Mouse (Mus musculus) limb, embryonic 13.5 days (tissue): ENCODE data around the gene Iqca. TPM values are rescaled to one million over a fixed set of nuclear protein-coding genes. Genes with fewer than 3 reads are reported as not detected.

Experiments used
- ATAC-seq: fragments of 200-750 bp; cut with Nextera tagmentation; 2 replicates; pipeline ENCODE4 v1.8.0; 2017; ENCODE audit warnings: low read depth, moderate number of reproducible peaks, moderate TSS enrichment; ENCODE audit not compliant: low FRiP score
- H3K27ac ChIP-seq: fragments of 300-500 bp; sonication (generic); 2 replicates; pipeline ENCODE4 v1.5.1; 2015; ENCODE audit warnings: inconsistent platforms, mild to moderate bottlenecking, moderate library complexity
- H3K27me3 ChIP-seq: fragments of 300-500 bp; sonication (generic); 2 replicates; pipeline ENCODE4 v1.6.1; 2015; ENCODE audit warnings: mild to moderate bottlenecking, inconsistent platforms
- H3K36me3 ChIP-seq: fragments of 300-500 bp; sonication (generic); 2 replicates; pipeline ENCODE4 v1.6.1; 2015; ENCODE audit warnings: inconsistent platforms, mild to moderate bottlenecking, moderate library complexity
- H3K4me1 ChIP-seq: fragments of 300-500 bp; sonication (generic); 2 replicates; pipeline ENCODE4 v1.6.1; 2015; ENCODE audit warnings: inconsistent platforms
- H3K4me2 ChIP-seq: fragments of 300-500 bp; sonication (generic); replicated peaks from 2 replicates; pipeline ENCODE4 v1.6.1; 2015; ENCODE audit warnings: inconsistent platforms, mild to moderate bottlenecking, moderate library complexity
- H3K4me3 ChIP-seq: fragments of 300-500 bp; sonication (generic); 2 replicates; pipeline ENCODE4 v1.5.1; 2015; ENCODE audit warnings: moderate library complexity, mild to moderate bottlenecking, inconsistent platforms
- H3K9ac ChIP-seq: fragments of 300-500 bp; sonication (generic); 2 replicates; pipeline ENCODE4 v1.6.1; 2015; ENCODE audit warnings: mild to moderate bottlenecking, inconsistent platforms
- H3K9me3 ChIP-seq: fragments of 300-500 bp; sonication (generic); 2 replicates; pipeline ENCODE4 v1.6.1; 2016; ENCODE audit warnings: inconsistent platforms
- WGBS: fragments of 180-500 bp; shearing (Covaris S2); methylation state at CpG from one replicate; pipeline ENCODE4 v1.1.7; 2015; 5-methylcytosine and 5-hydroxymethylcytosine counted together
- polyA plus RNA-seq: library from polyadenylated mRNA; unstranded; fragments of >200 nt; fragmentation: Nextera tagmentation; extraction: Ambion mirVana; gene quantifications from 2 replicates; pipeline ENCODE4 v1.2.1, GENCODE M21; 2015

The Iqca gene
- polyA plus RNA-seq, 1 experiment from 2014 or later = 0.10 TPM

GRCm38 (mm10) chr1:90028305-90028704 is 124.9 kb downstream of the Iqca start:
- no peaks in the 10 kb centered on the region for H3K36me3 ChIP-seq
- no peaks in the 10 kb centered on the region; the same call in 1 of the 2 replicates for H3K4me1 ChIP-seq
- H3K9ac ChIP-seq = no peak overlapping the region
- no peaks in the 10 kb centered on the region for H3K9me3 ChIP-seq
- peaks cover 10% of the 10 kb centered on the region; the same call in 1 of the 2 replicates for H3K27me3 ChIP-seq
- WGBS = 27% methylated on average over 2 of the region's 2 CpGs
- no peak overlapping the region for H3K27ac ChIP-seq
- H3K4me2 ChIP-seq = no peak overlapping the region
- no peak for ATAC-seq
- no peak overlapping the region for H3K4me3 ChIP-seq

DNA sequence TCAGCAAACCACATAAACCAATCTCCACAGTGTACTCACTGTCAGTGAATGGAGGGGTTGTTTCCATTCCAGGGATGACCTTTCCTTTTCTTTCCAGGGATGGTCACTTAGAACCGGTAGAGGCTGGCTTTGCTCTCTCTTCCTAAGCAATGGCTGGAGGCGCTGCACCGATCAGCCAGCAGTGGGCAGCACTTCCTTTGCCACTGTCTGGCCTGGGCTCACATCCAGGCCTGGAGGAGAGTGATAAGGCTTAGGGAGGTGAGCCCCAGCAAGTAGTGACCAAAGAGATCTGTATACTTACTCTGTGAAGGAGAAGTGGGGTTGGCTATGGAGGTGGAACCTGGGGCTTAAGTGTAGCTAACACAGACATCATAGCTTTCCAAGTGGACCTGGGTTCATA is 126.3 kb downstream of the Iqca start:
- WGBS = 20% methylated on average over 3 of the region's 3 CpGs

DNA sequence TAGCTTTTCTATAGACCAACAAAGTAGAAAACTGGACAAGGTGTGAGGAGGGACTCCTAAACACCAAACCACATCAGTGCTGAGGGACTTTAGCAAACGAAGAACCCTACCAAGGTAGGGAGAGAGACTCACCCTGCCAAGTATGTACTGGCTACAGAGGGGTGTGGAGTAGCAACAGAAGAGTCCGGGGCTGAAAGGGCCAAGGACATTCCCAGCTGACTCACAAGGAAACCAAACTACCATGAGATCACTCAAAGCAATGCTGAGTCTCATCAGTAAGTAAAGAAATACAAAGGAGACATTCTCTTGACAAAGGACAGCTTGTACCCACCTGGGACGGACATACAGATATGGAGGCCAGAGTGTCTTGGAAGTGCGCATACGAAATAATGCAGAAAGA is 132.9 kb downstream of the Iqca start:
- no peak for ATAC-seq
- Histone ChIP-seq H3K36me3 (no peaks in the 10 kb centered on the region), H3K4me2 (no peak overlapping the region), H3K9ac (no peak overlapping the region), H3K27ac (no peak overlapping the region), H3K9me3 (no peaks in the 10 kb centered on the region), H3K27me3 (peaks cover 5% of the 10 kb centered on the region; the same call in 1 of the 2 replicates), H3K4me1 (no peaks in the 10 kb centered on the region; the same call in 1 of the 2 replicates), H3K4me3 (no peak overlapping the region)
- WGBS = 85% methylated on average over 5 of the region's 5 CpGs

More for the DNA sequence above, 126.3 kb downstream of the Iqca start:
- no peaks in the 10 kb centered on the region for H3K36me3 ChIP-seq
- no peak overlapping the region for H3K4me2 ChIP-seq
- no peak overlapping the region for H3K27ac ChIP-seq
- H3K9me3 ChIP-seq = no peaks in the 10 kb centered on the region
- H3K27me3 ChIP-seq = peaks cover 10% of the 10 kb centered on the region; the same call in 1 of the 2 replicates
- H3K4me3 ChIP-seq = no peak overlapping the region
- H3K9ac ChIP-seq = no peak overlapping the region
- H3K4me1 ChIP-seq = no peaks in the 10 kb centered on the region; the same call in 1 of the 2 replicates
- no peak for ATAC-seq

DNA sequence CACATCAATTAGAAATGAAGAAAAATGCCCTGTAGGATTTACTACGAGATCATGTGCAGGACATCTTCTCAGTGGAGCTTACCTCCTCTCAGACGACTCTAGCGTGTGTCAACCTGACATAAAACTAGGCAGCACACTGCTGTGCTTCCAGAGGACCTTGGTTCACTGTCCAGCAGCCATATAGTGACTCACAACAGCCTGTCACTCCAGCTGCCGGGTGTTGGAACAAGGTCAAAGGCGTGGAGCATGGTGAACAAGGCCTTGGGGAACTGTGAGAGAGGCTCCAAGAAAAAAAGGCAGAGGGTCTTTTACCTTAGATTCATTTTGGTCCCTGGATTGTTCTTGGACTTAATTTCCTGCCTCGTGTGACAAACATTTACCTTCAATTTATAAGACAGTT is 135.1 kb downstream of the Iqca start:
- Histone ChIP-seq H3K4me3 (no peak overlapping the region), H3K27ac (no peak overlapping the region), H3K36me3 (no peaks in the 10 kb centered on the region), H3K27me3 (no peaks in the 10 kb centered on the region), H3K9me3 (no peaks in the 10 kb centered on the region), H3K9ac (no peak overlapping the region), H3K4me1 (no peaks in the 10 kb centered on the region), H3K4me2 (no peak overlapping the region)
- 74% methylated on average over 6 of the region's 6 CpGs for WGBS
- ATAC-seq = no peak

- ATAC-seq = no peak
- Histone ChIP-seq H3K4me1 (no peaks in the 10 kb centered on the region), H3K9me3 (no peaks in the 10 kb centered on the region), H3K36me3 (no peaks in the 10 kb centered on the region), H3K9ac (no peak within 1 kb of the TSS), H3K4me2 (no peak within 1 kb of the TSS), H3K27me3 (peaks cover 3% of the 10 kb centered on the region; the same call in 1 of the 2 replicates), H3K27ac (no peak within 1 kb of the TSS), H3K4me3 (no peak within 1 kb of the TSS)
- 81% methylated on average over 5 of the region's 5 CpGs for WGBS
Measured at GRCm38 (mm10) chr1:90014446-90014845, 138.8 kb downstream of the Iqca start, which contains the start of gene Asb18. Asb18 (minus strand) TSS chr1:90014666.

- no peak overlapping the region for H3K27ac ChIP-seq
- ATAC-seq = no peak
- peaks cover 6% of the 10 kb centered on the region; the same call in 1 of the 2 replicates for H3K27me3 ChIP-seq
- H3K4me2 ChIP-seq = no peak overlapping the region
- H3K4me1 ChIP-seq = no peaks in the 10 kb centered on the region
- WGBS = 83% methylated on average over 5 of the region's 5 CpGs
- H3K36me3 ChIP-seq = no peaks in the 10 kb centered on the region
- H3K9ac ChIP-seq = no peak overlapping the region
- H3K9me3 ChIP-seq = no peaks in the 10 kb centered on the region
- H3K4me3 ChIP-seq = no peak overlapping the region
Measured at GRCm38 (mm10) chr1:90013273-90013672, 139.9 kb downstream of the Iqca start.

- no peaks in the 10 kb centered on the region for H3K9me3 ChIP-seq
- WGBS = 68% methylated on average over 7 of the region's 7 CpGs
- no peak overlapping the region for H3K4me3 ChIP-seq
- no peak overlapping the region for H3K4me2 ChIP-seq
- ATAC-seq = no peak
- H3K27ac ChIP-seq = no peak overlapping the region
- H3K9ac ChIP-seq = no peak overlapping the region
- no peaks in the 10 kb centered on the region for H3K4me1 ChIP-seq
- no peaks in the 10 kb centered on the region for H3K36me3 ChIP-seq
- peaks cover 6% of the 10 kb centered on the region; the same call in 1 of the 2 replicates for H3K27me3 ChIP-seq
Measured at GRCm38 (mm10) chr1:90012850-90013249, 140.4 kb downstream of the Iqca start.

DNA sequence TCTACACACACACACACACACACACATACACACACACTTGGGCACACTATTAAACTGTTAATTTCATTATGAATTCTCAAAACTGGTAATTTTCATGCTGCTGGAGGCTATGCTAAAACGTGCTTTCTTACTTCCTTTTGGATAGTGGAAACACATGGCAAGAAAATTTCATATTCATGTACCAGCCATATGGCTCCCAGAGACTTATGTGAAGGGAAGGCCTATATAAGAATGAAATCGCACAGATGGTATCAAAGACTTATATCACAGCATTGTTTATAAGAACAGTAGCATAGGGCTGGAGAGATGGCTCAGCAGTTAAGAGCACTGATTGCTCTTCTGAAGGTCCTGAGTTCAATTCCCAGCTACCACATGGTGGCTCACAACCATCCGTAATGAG is 141.0 kb downstream of the Iqca start:
- H3K4me3 ChIP-seq = no peak overlapping the region
- no peaks in the 10 kb centered on the region for H3K4me1 ChIP-seq
- H3K4me2 ChIP-seq = no peak overlapping the region
- no peaks in the 10 kb centered on the region for H3K9me3 ChIP-seq
- no peaks in the 10 kb centered on the region for H3K36me3 ChIP-seq
- no peak overlapping the region for H3K27ac ChIP-seq
- WGBS = 68% methylated on average over 3 of the region's 3 CpGs
- ATAC-seq = no peak
- no peak overlapping the region for H3K9ac ChIP-seq
- H3K27me3 ChIP-seq = peaks cover 6% of the 10 kb centered on the region; the same call in 1 of the 2 replicates

DNA sequence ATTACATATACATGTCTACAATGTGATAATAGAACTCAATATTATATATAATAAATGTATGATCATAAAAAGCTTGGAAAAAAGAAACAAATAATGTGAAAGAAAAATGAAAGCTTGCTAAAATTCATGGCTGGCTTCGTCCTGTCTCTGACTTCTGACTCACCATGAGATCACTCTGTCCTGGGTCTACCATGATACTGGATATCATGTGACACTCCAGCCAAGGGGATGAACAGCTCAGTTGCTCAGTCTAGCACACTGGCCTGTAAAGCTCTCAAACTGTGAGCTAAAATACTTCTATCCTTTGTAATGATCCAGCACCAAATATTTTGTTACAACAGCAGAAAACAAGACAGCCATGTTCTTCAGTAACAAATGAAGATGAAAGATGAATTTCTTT is 143.1 kb downstream of the Iqca start:
- Histone ChIP-seq H3K36me3 (no peaks in the 10 kb centered on the region), H3K27me3 (peaks cover 6% of the 10 kb centered on the region; the same call in 1 of the 2 replicates), H3K4me1 (no peaks in the 10 kb centered on the region), H3K9me3 (no peaks in the 10 kb centered on the region), H3K4me2 (no peak overlapping the region), H3K4me3 (no peak overlapping the region), H3K27ac (no peak overlapping the region), H3K9ac (no peak overlapping the region)
- no peak for ATAC-seq
- WGBS = 79% methylated on average over 1 of the region's 1 CpGs

DNA sequence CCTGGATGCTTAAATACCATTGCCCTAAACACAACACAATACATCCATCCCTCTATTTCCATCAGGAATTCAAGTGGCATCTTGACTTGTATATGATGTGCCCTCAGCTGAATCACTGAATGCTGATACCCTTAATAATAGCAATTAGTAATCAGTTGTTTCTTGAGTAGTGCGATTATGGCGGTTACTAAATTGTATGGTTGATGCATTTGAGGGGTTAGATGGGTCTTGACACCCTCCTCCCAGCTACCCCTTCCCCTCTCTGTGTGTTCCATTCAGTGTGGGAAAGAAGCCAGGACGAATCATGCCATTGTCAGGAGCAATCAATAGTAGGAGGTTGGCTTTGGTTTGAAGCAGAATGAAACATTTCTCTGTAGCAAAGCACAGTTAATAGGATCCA is 144.0 kb downstream of the Iqca start:
- H3K9me3 ChIP-seq = no peaks in the 10 kb centered on the region
- H3K27me3 ChIP-seq = peaks cover 6% of the 10 kb centered on the region; the same call in 1 of the 2 replicates
- 89% methylated on average over 3 of the region's 3 CpGs for WGBS
- no peak overlapping the region for H3K4me3 ChIP-seq
- H3K27ac ChIP-seq = no peak overlapping the region
- ATAC-seq = no peak
- no peak overlapping the region for H3K4me2 ChIP-seq
- H3K4me1 ChIP-seq = no peaks in the 10 kb centered on the region
- no peaks in the 10 kb centered on the region for H3K36me3 ChIP-seq
- no peak overlapping the region for H3K9ac ChIP-seq

DNA sequence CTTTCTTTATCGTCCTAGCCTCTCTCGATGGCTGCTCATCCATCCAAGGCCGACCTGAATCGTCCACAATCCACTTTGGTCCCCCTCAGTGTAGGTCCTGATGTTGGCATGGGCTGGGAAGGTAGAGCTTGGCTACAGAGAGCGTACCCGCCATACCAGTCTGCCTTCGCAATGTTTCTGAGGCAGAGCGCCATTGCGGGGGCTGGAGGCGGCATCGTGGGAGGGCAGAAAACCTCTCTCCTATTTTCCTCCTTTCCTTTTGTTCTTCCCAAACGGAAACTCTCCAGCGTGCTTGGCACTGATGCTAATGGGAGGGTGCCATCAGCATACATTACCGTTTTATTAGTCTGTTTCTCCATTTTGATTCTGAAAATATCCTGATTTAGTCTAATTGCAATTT is 146.5 kb downstream of the Iqca start:
- Histone ChIP-seq H3K4me2 (no peak overlapping the region), H3K27ac (no peak overlapping the region), H3K36me3 (no peaks in the 10 kb centered on the region), H3K4me3 (no peak overlapping the region), H3K27me3 (peaks cover 6% of the 10 kb centered on the region; the same call in 1 of the 2 replicates), H3K9ac (no peak overlapping the region), H3K9me3 (no peaks in the 10 kb centered on the region), H3K4me1 (no peaks in the 10 kb centered on the region)
- WGBS = 72% methylated on average over 14 of the region's 14 CpGs
- ATAC-seq = no peak

DNA sequence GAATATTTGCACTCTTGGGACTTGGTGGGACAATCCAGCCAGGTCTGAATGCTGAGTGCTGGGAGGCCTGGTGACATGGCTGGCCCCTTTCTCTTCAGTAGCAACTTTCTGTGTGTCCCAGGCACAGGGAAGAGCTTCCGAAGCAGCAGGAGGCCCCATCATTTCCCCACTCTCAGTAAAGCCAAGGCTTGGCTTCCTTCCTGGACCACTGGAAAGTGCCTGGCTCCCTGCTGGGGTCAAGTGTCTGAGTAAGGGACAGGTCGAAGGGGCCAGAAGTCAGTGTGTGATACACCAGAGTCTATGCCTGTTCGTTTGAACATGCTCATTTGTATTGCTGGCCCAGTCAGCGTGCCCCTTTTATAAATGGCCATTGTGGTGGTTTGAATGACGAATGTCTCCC is 152.2 kb downstream of the Iqca start:
- H3K27me3 ChIP-seq = peaks cover 9% of the 10 kb centered on the region
- ATAC-seq = no peak

GRCm38 (mm10) chr1:89999858-90000257 is 153.3 kb downstream of the Iqca start:
- H3K4me3 ChIP-seq = no peak overlapping the region
- peaks cover 20% of the 10 kb centered on the region for H3K27me3 ChIP-seq
- H3K36me3 ChIP-seq = no peaks in the 10 kb centered on the region
- no peak overlapping the region for H3K9ac ChIP-seq
- no peaks in the 10 kb centered on the region for H3K4me1 ChIP-seq
- no peak overlapping the region for H3K4me2 ChIP-seq
- H3K9me3 ChIP-seq = no peaks in the 10 kb centered on the region
- ATAC-seq = no peak
- no peak overlapping the region for H3K27ac ChIP-seq
- 81% methylated on average over 3 of the region's 3 CpGs for WGBS

More for the DNA sequence above, 152.2 kb downstream of the Iqca start:
- H3K4me3 ChIP-seq = no peak overlapping the region
- H3K27ac ChIP-seq = no peak overlapping the region
- no peaks in the 10 kb centered on the region for H3K4me1 ChIP-seq
- H3K9ac ChIP-seq = no peak overlapping the region
- WGBS = 53% methylated on average over 5 of the region's 5 CpGs
- no peak overlapping the region for H3K4me2 ChIP-seq
- H3K36me3 ChIP-seq = no peaks in the 10 kb centered on the region
- H3K9me3 ChIP-seq = no peaks in the 10 kb centered on the region
